Comparison of ENCODE assay signal across 12 mouse cellular contexts in genomic region chr2:72175971-72176370, GRCm38 (mm10).
DNase-seq lines count a peak whose midpoint lies in the region; ATAC-seq and TF ChIP-seq lines count a peak whose summit lies in the region.
"Had no signal": no experiment of that assay in that cellular context is flagged by ENCODE, and none has a peak within 500 bp of the region (broad histone marks: within the 10 kb centered on the region; RNA-seq: fewer than 3 reads in every experiment).

No protein-coding gene starts in this region.

- ATAC-seq in heart, embryonic 16.5 days (replicated peaks; ENCODE audit: extremely low read depth, insufficient read depth, low FRiP score): 0 out of 2 replicates have a peak, but pooled peaks have one; percentile 33
- no peak for ATAC-seq in lung, embryonic 14.5 days (ENCODE audit: insufficient read depth)
- no peak for ATAC-seq in limb, embryonic 13.5 days (ENCODE audit: low FRiP score, low read depth)
- ATAC-seq: forebrain, embryonic 16.5 days; Patski had no signal

- H3K36me3 ChIP-seq in heart, embryonic 16.5 days (ENCODE audit: control insufficient read depth, insufficient read depth): no peaks in the 10 kb centered on the region
- H3K36me3 ChIP-seq in lung, embryonic 14.5 days (ENCODE audit: insufficient read depth): no peaks in the 10 kb centered on the region
- H3K36me3 ChIP-seq in limb, embryonic 13.5 days: no peaks in the 10 kb centered on the region
- H3K36me3 ChIP-seq: hindbrain, embryonic 15.5 days; lung, embryonic 15.5 days had no signal

- H3K4me3 ChIP-seq in heart, embryonic 16.5 days (ENCODE audit: low read length): no peak overlapping the region
- H3K4me3 ChIP-seq in lung, embryonic 14.5 days (ENCODE audit: low read depth, low read length): no peak overlapping the region
- H3K4me3 ChIP-seq in limb, embryonic 13.5 days: no peak overlapping the region
- H3K4me3 ChIP-seq: hindbrain, embryonic 15.5 days; lung, embryonic 15.5 days had no signal

- H3K27ac ChIP-seq in heart, embryonic 16.5 days (ENCODE audit: low read length): peak overlapping the region; percentile 44
- no peak overlapping the region for H3K27ac ChIP-seq in lung, embryonic 14.5 days (ENCODE audit: low read depth)
- H3K27ac ChIP-seq in limb, embryonic 13.5 days: no peak overlapping the region
- H3K27ac ChIP-seq: hindbrain, embryonic 15.5 days; lung, embryonic 15.5 days had no signal

- peak overlapping the region; percentile 34; the same call in 1 of the 2 replicates for H3K9ac ChIP-seq in heart, embryonic 16.5 days (ENCODE audit: low read length)
- no peak overlapping the region for H3K9ac ChIP-seq in lung, embryonic 14.5 days
- no peak overlapping the region for H3K9ac ChIP-seq in limb, embryonic 13.5 days
- H3K9ac ChIP-seq: hindbrain, embryonic 15.5 days; lung, embryonic 15.5 days had no signal

- H3K9me3 ChIP-seq in heart, embryonic 16.5 days (replicated peaks; ENCODE audit: control insufficient read depth, low read length): no peaks in the 10 kb centered on the region
- H3K9me3 ChIP-seq in lung, embryonic 14.5 days (ENCODE audit: low read depth, low read length): no peaks in the 10 kb centered on the region
- no peaks in the 10 kb centered on the region for H3K9me3 ChIP-seq in limb, embryonic 13.5 days
- H3K9me3 ChIP-seq: hindbrain, embryonic 15.5 days; lung, embryonic 15.5 days had no signal

- H3K27me3 ChIP-seq in heart, embryonic 16.5 days (ENCODE audit: control insufficient read depth, insufficient read depth, low read length): no peaks in the 10 kb centered on the region
- H3K27me3 ChIP-seq in lung, embryonic 14.5 days (ENCODE audit: insufficient read depth, low read length): no peaks in the 10 kb centered on the region
- no peaks in the 10 kb centered on the region for H3K27me3 ChIP-seq in limb, embryonic 13.5 days
- H3K27me3 ChIP-seq: hindbrain, embryonic 15.5 days; lung, embryonic 15.5 days; Patski had no signal

- peaks cover 20% of the 10 kb centered on the region for H3K4me1 ChIP-seq in heart, embryonic 16.5 days (ENCODE audit: control insufficient read depth, insufficient read depth, low read length)
- peaks cover 4% of the 10 kb centered on the region; the same call in 1 of the 2 replicates for H3K4me1 ChIP-seq in lung, embryonic 14.5 days (ENCODE audit: insufficient read depth)
- peaks cover 8% of the 10 kb centered on the region for H3K4me1 ChIP-seq in limb, embryonic 13.5 days
- H3K4me1 ChIP-seq: lung, embryonic 15.5 days had no signal

- 18% methylated on average over 5 of the region's 5 CpGs for WGBS in heart, embryonic 16.5 days
- WGBS in lung, embryonic 14.5 days: 22% methylated on average over 5 of the region's 5 CpGs
- 25% methylated on average over 5 of the region's 5 CpGs for WGBS in limb, embryonic 13.5 days

- TF ChIP-seq CTCF in lung, embryonic 14.5 days (IDR thresholded peaks at IDR 0.05; ENCODE audit: low read depth): no peak

- no peak for DNase-seq in heart, adult 18-20 months
- DNase-seq in lung, embryonic 14.5 days: peak; percentile 30
- DNase-seq in lung, postnatal 14 days: no peak
- peak; percentile 14 for DNase-seq in skeletal muscle tissue, adult 2 months (ENCODE audit: low read depth, low spot score)
- DNase-seq in cerebellum, adult 9-10 months: no peak
- DNase-seq: gastrocnemius, postnatal 25 days had no signal

- no peak overlapping the region for H3K4me2 ChIP-seq in heart, embryonic 16.5 days (ENCODE audit: low read depth, low read length)
- no peak overlapping the region for H3K4me2 ChIP-seq in lung, embryonic 14.5 days
- H3K4me2 ChIP-seq in limb, embryonic 13.5 days (replicated peaks): 0 out of 2 replicates have a peak overlapping the region, but pooled peaks have one; percentile 1
- H3K4me2 ChIP-seq: hindbrain, embryonic 15.5 days; lung, embryonic 15.5 days had no signal

Comparison
In these comparisons a context has a peak if more than half of its experiments do, and no peak if none do; other contexts are left out.
1. DNase-seq: peak in lung, embryonic 14.5 days (single experiment) and skeletal muscle tissue, adult 2 months (single experiment); none in heart, adult 18-20 months (0 of 2), lung, postnatal 14 days (single experiment) and cerebellum, adult 9-10 months (single experiment).